Mouse (Mus musculus) cortical plate, adult 2 months (tissue): ENCODE measurements around the gene Myoc.

Source experiments
- CTCF ChIP-seq: fragments of 200-500 bp; IDR thresholded peaks from 2 replicates; pipeline ENCODE4 v1.5.1; 2011; ENCODE audit warnings: mild to moderate bottlenecking, control low read depth, low read length; ENCODE audit not compliant: insufficient read depth; ENCODE audit errors: extremely low read depth
- POLR2A ChIP-seq: fragments of 200-500 bp; IDR thresholded peaks from 2 replicates; pipeline ENCODE4 v1.6.1; 2011; ENCODE audit warnings: mild to moderate bottlenecking, low read length, control low read depth; ENCODE audit not compliant: insufficient read depth; ENCODE audit errors: extremely low read depth

GRCm38 (mm10) chr1:162693721-162694120 is 54.8 kb downstream of the Myoc start:
- TF ChIP-seq CTCF (no peak), POLR2A (no peak)
